Mouse (Mus musculus) heart, adult 18-20 months (tissue): Measurements from ENCODE around the gene Gm15013. TPM values are rescaled to one million over a fixed set of nuclear protein-coding genes. Genes with fewer than 3 reads are reported as not detected.
"Not testable (repeated sequence)": the region's sequence is repeated elsewhere in the genome, so short reads cannot be mapped to it uniquely, and the experiment has no call there.

Experiments
- DNase-seq, 2 experiments: peaks; one replicate each; pipeline ENCODE4 v3.0.0; 2021 to 2022; ENCODE audit warnings: mixed read lengths in 1 of 2
- long read RNA-seq, 2 experiments: library from polyadenylated mRNA; stranded (forward); transcript quantifications; one replicate each; pipeline ENCODE4 v2.0.0; 2021
- total RNA-seq, 2 experiments: library from RNA; stranded (reverse); gene quantifications; 2 replicates each; pipeline ENCODE4 v1.2.3; 2021

The Gm15013 gene
- not detected for total RNA-seq
- long read RNA-seq, experiment 1, result 0 reads
- long read RNA-seq, experiment 2, result 0 reads

DNA sequence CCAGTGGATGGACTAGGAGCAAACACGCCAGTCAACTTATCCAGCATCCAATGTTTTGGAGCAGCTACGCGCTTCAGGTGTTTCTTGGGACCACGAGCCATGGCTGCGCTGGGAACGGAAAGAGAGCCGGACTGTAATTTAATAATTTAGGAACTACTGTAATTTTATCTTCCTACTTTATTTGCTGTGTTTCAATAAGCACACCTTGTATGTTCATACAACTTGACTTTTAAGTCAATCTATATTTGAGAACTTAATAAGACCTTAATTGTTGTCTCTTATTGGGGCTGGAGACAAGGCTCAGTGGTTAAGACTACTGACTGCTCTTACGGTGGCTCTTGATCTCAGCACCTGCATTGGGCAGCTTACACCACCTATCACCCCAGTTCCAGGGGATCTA lies at the start of gene Gm15013:
Gene Gm15013, minus strand, starts transcription at position 101 of the 400 bp plus-strand sequence.
- DNase-seq, result no peak

DNA sequence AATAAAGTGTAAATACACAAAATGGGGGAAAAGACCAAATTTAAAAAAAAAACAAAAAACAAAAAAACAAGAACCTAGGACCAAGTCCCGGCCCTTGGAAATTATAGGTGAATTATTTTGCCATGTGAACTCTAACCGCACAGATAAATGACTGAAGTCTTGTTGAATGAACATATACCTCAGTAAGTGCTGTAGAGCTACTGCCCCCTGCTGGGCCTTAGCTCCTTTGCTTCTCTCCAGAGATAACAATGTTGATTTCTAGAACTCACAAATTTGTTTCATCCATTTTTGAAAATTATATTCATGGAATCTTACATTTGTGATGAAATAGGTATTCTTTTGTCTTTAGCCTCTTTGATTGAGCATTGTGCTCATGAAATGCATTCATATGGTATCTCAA lies 48.3 kb upstream of the Gm15013 start:
- DNase-seq, result peak in 1 of 2 experiments; percentile 18

- DNase-seq, result not testable (repeated sequence)
Observed at GRCm38 (mm10) chrX:139758634-139759033, 44.4 kb upstream of the Gm15013 start.

DNA sequence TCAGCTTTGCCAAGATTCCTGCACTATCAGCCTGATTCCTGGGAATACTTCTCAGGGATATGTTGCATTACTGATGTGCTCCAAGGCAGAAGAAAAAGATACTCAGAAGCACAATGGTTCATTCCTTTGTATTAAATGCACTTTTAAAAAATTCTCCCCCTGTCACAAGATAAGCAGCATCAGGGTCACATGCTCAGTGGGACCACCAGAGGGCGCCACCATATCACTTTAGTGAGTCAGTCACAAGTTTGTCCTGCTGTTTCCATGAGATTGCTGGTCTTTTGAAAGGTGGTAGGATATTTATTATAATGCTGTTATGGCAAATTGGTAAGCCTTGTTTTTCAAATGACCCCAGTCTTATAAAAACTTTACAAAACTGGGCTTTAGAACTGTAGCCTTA lies 37.6 kb upstream of the Gm15013 start:
- peak; percentile 4 to 60 for DNase-seq

DNA sequence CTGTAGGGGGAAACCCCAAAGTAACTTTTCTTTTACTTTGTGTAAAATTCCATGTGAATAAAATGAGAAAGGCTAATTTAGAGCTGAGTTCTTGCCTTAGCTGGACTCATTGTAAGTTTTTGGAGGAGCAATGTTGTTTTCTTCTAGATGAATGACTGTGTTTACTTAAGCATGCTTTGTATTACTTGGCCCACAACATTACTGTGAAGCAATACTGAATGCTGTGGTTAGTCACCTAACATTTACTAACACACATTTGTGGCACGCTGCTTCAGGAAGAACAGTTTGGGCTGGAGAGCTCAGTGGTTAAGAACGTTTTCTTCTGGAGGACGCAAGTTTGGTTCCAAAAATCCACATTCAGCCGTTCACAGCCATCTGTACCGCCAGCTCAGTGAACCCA lies 22.8 kb upstream of the Gm15013 start:
- no peak for DNase-seq

- DNase-seq, result no peak
Observed at GRCm38 (mm10) chrX:139730541-139730940, 16.3 kb upstream of the Gm15013 start.

DNA sequence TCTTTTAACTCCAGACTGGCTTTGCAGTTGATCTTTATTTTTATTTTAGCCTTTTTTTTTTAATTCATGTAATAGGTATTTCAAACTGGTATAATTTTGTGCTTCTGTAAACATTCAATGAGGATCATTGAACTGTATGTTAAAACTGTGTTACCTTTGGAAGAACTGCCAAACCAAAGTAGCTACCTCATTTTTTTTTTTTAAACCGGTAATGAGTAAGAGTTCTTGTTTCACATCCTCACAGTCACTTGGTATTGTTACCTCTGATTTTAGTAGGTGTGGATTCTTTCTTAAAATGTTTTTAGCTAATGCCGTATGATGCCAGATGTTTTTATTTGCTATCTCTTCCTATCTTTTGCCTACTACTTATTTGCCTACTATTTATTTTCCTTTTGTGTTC lies 8.1 kb upstream of the Gm15013 start:
- no peak for DNase-seq

- DNase-seq, result peak; percentile 89 to 94
Observed at GRCm38 (mm10) chrX:139684775-139685695, 29.2 kb downstream of the Gm15013 start, which contains the start of gene Tbc1d8b. TSS of gene Tbc1d8b (plus strand) at chrX:139684996.

- no peak for DNase-seq
Observed at GRCm38 (mm10) chrX:139684410-139684774, 29.9 kb downstream of the Gm15013 start.

DNA sequence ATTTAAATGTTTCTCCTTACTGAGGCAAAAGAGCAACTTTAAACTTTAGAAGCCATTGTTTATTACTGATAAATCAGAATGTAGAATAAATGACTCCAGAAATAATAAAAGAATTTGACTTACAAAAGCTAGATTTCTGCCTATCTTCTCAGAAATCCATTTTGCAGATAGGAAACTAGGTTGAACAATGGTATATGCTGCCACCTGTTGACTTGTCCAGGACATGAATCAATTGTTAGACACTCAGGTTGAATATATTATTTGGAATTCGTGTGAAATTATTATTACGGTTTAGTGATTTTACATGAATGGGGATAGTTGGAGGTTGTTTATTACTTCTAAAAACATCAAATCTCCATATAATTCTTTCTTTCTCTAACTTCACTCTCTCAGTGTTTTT lies 48.5 kb downstream of the Gm15013 start:
- no peak for DNase-seq

Other genes starting within 250 kb of the Gm15013 start
- under 1 TPM; 0.08 to 0.15 TPM for gene D330045A20Rik, start 234.1 kb downstream of the Gm15013 start, total RNA-seq
- 10 to 100 TPM; 67.3 to 75.5 TPM for gene Rnf128, start 151.2 kb downstream of the Gm15013 start, total RNA-seq
- gene Tbc1d8b, start 29.5 kb downstream of the Gm15013 start, total RNA-seq, result 1 to 10 TPM; 5.6 to 5.7 TPM
- not detected for gene Ripply1, start 67.9 kb upstream of the Gm15013 start, total RNA-seq
- gene Cldn2, start 86.3 kb upstream of the Gm15013 start, total RNA-seq, result not detected
- 1 to 10 TPM; 4.6 to 6.0 TPM for gene Morc4, start 157.2 kb upstream of the Gm15013 start, total RNA-seq